19 mouse cellular contexts compared by ENCODE assay signal in genomic region chr1:22989521-22990221, GRCm38 (mm10).
DNase-seq lines count a peak whose midpoint lies in the region; ATAC-seq and TF ChIP-seq lines count a peak whose summit lies in the region.
"Had no signal": no experiment of that assay in that cellular context is flagged by ENCODE, and none has a peak within 500 bp of the region (broad histone marks: within the 10 kb centered on the region; RNA-seq: fewer than 3 reads in every experiment).

No protein-coding gene starts in this region.

- intact Hi-C loops in gastrocnemius, adult 2 months (cut with DNase I) = no loop called here

- no peak overlapping the region for H3K27ac ChIP-seq in gastrocnemius, adult 2 months
- H3K27ac ChIP-seq: embryonic facial prominence, embryonic 10.5 days; forebrain, embryonic 13.5 days; hindbrain, embryonic 10.5 days; hindbrain, embryonic 14.5 days; intestine, embryonic 15.5 days had no signal

- ATAC-seq in cerebellum, adult (ENCODE audit: insufficient number of reproducible peaks, low FRiP score, low TSS enrichment) = peak; percentile 64; the same call in 1 of the 2 replicates
- ATAC-seq: activated CD4-positive, CD25-positive, alpha-beta regulatory T cell, adult 4 months; forebrain, embryonic 13.5 days; forebrain, postnatal 0 days; intestine, embryonic 15.5 days; Patski had no signal

- no peak for DNase-seq in cerebellum, postnatal 4 days (ENCODE audit: low spot score in 2 of 2)
- DNase-seq in 3T3-L1 (ENCODE audit: low read depth, low spot score) = peak; percentile 2
- peak; percentile 50 for DNase-seq in cerebellum, adult 8-10 months
- peak; percentile 26 to 57 for DNase-seq in cerebellum, postnatal 14 days
- DNase-seq in gastrocnemius, adult 2 months = no peak
- no peak for DNase-seq in urinary bladder, postnatal 4 days (ENCODE audit: low spot score in 2 of 2)
- no peak for DNase-seq in lung, postnatal 36 days
- DNase-seq: adrenal gland, postnatal 14 days; forebrain, postnatal 0 days; gastrocnemius, postnatal 25 days had no signal

- TF ChIP-seq CTCF in gastrocnemius, adult 2 months (IDR thresholded peaks at IDR 0.05) = no peak

- H3K4me3 ChIP-seq in gastrocnemius, adult 2 months = no peak overlapping the region
- H3K4me3 ChIP-seq: embryonic facial prominence, embryonic 10.5 days; forebrain, embryonic 13.5 days; heart, embryonic 12.5 days; hindbrain, embryonic 10.5 days; intestine, embryonic 15.5 days had no signal

Comparison
In these comparisons a context has a peak if more than half of its experiments do, and no peak if none do; other contexts are left out.
1. DNase-seq: peak in 3T3-L1 (single experiment), cerebellum, adult 8-10 months (single experiment) and cerebellum, postnatal 14 days (2 of 2); none in cerebellum, postnatal 4 days (0 of 2), gastrocnemius, adult 2 months (single experiment), urinary bladder, postnatal 4 days (0 of 2) and lung, postnatal 36 days (single experiment).